Mouse (Mus musculus): ENCODE results near the gene Zfp629.

GRCm38 (mm10) chr7:127586149-127586548 lies 29.4 kb downstream of the Zfp629 start:
- TF ChIP-seq POLR2A (IDR thresholded peaks at IDR 0.05; ENCODE audit: insufficient read length, low read depth) (no peak), USF1 (IDR thresholded peaks at IDR 0.05; ENCODE audit: low read depth) (no peak), CEBPB (IDR thresholded peaks at IDR 0.05; ENCODE audit: insufficient read depth, poor library complexity, severe bottlenecking) (no peak), E2F4 (IDR thresholded peaks at IDR 0.05; ENCODE audit: insufficient read depth) (no peak), MAX (IDR thresholded peaks at IDR 0.05; ENCODE audit: low read depth) (no peak), TCF12 (IDR thresholded peaks at IDR 0.05; ENCODE audit: insufficient read depth, poor library complexity, severe bottlenecking) (no peak)

All from myocyte (in vitro differentiated cells).